Mouse (Mus musculus) urinary bladder, adult 2 months (tissue): Measurements from ENCODE around the gene Tssc4. TPM values are rescaled to one million over a fixed set of nuclear protein-coding genes. Genes with fewer than 3 reads are reported as not detected.

Source experiments
- DNase-seq: peaks from one replicate; pipeline ENCODE4 v3.0.0; 2022; ENCODE audit warnings: low spot score
- polyA plus RNA-seq: library from polyadenylated mRNA; depleted of rRNA; stranded (reverse); fragments of >200 nt; gene quantifications from 2 replicates; pipeline ENCODE4 v1.2.3, GENCODE M21; 2012

Gene Tssc4
- polyA plus RNA-seq, 1 experiment = 57.5 TPM

DNA sequence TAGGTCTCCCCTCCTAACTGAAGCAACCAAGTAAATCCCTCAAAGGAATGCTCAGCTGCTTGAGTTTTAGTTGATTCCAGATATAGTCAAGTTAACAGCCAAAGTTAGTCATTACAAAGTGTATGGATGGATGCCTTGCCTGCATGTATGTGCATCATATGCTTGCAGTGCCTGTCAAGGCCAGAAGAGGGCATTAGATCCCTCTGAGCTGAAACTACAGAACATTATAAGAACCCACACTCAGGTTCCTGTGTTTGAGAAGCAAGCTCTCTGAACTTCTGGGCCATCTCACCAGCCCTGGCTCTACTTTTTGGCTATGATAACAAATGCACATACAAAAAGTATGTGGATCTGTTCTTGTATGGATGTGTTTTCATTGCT, 24.2 kb upstream of the Tssc4 start:
- DNase-seq = no peak

DNA sequence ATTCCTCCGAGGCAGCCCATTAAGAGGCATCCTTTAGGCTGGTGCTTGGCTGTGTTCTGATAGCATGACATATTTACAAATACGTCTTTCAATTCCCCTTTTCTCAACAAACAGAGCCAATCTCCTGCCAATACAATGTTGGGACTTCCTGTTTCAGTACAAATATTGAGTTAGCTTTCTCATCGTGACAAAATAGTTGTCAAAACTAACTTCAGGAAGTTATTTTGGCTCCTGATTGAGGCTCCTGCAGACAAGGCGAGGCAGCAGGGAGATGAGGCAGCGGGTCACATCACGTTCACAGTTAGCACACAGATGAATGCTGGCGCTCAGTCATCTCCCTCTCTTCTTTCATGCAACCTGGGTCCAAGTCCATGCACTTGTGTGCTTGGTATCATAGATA, 22.7 kb upstream of the Tssc4 start:
- no peak for DNase-seq

DNA sequence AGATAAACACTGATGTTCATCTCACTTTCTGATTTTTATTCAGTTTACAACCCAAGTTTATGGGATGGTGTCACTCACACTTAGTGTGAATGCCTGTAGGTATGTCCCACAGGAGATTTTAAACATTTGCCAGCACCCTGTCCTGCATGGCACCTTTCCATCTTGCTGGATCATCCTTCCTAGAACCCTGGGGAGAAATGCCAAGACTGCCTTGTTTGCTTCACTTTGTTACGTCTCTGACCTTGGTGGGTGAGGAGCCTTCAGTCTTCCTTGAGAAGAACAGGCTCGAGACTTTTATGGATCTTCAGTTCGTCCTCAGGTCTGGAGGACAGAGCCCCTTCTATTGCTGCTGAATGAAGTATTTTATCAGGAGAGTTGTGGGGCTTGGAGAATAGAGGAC, 19.7 kb upstream of the Tssc4 start:
- DNase-seq = no peak

DNA sequence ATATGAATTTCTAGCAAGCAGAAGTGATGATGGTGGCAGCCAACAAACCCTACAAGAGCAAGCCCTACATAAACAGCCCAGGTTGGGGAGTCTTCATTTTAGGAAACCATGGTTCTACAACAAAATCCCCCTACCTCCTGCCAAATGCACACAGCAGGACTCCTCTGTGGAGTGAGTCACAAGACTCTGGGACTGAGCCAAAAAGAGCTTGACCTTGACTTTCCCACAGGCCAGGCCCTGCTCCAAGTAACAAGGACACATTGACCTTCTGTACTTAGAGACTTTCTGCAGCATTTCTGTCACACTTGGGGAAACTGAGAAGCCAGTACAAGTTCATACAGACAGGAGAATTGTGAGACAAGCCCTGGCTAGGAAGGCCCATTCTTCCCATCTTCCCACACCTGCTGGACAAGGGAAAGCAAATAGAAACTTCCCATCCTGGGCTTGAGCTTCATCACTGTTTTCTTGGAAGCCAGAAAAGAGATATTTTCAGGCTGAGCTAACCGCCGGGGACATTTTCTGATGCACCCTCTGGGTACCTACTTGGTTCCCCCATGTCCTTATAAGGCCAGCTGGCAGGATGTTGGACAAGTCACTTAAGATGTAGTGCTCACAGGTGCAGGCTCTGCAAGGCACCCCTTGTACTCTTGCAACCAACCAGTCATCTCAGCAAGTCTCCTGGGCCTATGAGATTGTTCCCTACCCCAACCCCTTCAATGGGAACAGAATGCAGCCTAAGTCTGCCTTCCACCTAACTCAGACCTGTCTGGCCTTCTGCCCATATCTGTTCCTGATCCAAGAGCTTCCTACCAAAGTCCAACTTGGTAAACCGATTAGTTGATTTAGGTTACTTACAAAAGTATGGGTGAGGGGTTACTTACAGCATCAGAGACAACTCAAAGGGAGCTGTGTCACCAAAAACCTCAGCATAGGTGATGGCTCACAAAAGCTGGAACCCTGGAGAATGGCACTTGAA, 18.9 kb upstream of the Tssc4 start:
- no peak for DNase-seq

DNA sequence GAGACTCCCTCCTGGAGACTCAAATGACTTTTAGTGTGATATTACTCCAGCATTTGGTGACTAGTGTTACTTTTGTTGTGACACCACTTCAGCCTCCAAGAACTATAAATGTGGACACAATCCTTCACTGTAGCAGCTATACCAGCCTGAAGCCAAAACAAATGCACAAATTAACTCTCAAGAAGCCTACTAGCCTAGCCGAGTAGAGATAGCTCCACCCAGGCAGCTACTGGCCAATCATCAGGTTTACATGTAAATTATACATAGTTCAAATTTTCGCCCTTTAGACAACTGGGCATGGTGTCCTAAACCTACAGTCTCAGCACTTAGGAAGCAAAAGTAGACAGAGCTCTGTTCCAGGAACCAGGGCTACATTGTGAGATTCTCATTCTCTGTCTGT, 17.7 kb upstream of the Tssc4 start:
- DNase-seq = no peak

DNA sequence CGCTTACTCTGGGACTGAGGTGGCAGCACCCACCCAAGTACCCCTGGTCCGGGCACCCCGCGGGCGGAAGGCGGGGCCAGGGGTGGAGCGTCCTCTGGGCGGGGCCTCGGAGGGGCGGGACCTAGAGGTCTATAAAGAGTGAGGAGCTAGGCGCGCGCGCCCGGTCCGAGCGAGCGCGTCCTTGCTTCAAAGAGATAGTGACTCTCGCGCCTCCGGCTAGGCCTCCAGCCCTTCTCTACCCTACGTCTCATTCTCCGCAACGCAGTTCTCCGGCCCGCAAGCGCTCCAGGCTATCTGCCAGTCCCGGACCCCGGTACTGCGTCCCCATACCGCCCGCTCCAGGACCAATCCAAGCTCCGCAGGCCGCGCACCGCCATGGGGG, 16.4 kb upstream of the Tssc4 start, which contains the start of gene Cd81:
Cd81 (plus strand) TSS at position 114 of the 382 bp plus-strand sequence.
- DNase-seq = peak; percentile 87

DNA sequence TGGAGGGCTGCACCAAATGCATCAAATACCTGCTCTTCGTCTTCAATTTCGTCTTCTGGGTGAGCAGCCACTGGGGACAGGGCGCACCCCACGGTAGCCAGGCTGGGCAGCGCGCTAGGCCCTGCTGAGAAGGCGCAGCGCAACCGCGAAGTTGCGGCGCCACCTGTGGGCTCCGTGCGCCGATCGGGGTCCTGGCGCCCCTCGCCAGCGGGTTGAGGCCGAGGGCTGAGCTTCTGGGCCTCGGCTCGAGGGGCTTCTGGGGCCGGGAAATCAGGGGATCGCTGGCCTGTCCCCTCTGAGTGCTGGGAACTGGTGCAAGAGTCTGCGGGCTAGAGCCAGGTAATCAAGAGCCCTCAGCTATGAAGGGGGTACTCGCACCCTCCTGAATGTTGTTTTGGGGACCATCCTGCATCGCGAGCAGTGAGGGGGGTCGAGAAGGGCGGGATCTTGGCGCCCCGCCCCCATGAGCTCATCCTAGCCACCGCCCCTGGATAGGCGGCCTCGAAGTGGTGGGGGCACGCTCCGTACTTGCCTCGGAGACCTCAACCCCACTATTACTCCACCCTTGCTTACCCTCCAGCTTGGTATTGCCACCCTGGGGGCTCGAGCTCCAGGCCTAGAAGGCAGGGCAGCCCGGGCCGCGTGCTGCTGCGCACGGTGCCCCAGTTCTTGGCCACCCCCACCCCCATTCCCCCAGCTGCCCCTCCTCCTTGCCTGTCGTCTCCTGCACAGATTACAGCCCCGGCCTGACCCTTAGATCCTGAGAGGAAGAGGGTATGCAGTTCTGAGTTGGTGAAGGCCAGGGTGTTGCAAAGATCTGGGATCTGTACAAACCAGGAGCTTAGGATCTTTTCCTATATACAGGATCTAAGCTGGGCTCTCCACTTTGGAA, 15.8 kb upstream of the Tssc4 start:
- peak; percentile 49 for DNase-seq

DNA sequence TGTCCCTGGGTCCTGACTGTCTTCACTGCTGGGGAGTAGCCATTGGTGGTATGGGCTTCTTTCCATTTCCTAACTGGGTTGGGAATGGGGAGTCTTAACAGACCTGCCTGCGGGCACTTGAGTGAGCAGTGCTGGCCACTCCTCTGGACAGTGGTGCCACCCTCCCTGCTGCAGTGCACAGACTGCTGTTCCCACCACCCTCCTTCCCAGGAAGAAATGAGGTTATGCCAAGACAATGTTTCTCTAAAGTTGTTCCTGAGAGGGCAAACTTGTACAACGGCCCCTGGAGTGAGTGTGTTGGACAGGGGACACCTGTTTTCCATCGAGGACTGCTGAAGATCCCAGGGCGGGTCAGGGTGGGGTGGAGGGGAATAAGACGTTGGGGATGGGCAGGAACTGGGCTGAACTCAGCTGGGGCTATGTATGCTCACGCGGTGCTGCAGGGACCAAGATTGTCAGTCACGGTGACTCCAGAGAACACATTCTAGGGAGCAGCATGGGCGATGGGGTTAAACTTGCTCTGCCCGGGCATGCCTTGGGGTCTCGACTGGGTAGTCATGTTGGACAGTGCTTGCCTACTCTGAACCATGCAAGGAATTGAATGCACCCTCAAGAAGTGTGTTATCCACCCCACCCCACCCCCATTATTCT, 15.0 kb upstream of the Tssc4 start:
- no peak for DNase-seq

DNA sequence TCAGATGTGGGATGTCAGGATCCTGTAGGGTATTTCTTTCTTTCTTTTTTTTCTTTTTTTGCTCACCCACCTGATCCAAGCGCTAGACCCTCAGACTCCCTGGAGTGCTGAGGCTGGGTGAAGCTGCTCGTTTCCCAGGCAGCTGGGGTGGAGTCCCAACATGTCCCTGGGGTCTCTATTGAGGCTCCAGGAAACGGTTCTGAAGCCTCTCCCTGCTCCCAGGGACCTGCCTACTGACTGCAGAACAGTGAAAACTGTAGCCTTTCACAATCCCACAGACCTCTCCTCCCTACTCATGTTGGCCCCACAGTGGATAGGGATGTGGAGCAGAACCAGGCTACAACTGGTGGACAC, 14.5 kb upstream of the Tssc4 start:
- DNase-seq = no peak

DNA sequence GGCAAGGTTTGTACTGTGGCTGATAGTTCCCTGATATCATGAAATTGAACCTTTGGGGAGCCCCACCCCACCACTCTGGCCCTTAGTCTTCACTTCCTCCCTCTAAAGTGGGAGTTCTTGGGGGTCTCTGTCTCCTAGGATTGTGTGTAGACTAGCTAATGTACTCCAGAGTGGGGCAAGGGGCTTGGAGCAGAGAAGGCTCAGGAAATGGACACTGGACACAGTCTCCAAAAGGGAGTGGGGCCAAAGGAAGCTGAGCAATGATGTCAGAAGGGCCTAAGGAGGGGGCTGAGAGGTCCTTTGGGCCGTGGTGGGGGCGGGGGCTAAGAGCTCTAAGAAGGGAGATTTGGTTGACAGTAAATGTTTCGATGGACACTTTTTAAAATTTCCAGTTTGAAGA, 14.0 kb upstream of the Tssc4 start:
- DNase-seq = no peak

DNA sequence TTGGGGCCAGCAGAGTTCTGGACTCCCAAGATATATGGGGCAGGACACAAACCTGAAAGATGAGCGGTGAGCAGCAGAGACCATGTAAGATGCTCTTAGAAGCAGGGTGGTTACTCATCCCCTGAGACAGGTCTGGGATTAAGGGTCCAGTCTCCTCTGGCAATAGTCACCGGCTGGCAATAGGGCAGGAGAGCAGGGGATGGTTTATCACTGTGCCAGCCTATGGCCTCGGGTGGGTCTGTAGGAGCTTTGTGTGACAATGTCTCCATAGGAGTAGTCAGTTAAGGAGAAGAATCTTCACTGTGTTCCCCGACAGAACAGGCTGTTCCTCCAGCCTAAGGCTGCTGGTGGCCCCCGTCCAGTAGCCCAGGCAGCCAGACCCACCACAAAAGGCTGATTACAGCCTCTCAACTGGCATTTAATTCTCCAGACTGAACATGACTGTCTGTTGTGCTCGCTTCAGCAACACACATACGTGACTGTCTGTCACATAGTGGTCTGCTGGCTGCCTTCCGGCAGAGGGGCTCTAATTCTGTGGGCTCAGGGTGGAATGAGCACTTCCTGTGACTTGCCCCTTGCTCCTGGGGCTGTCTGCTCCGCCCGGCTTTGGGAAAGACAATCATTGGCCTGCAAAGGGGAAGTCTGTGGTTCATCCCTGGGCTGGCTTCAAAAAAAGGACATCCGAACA, 13.4 kb upstream of the Tssc4 start:
- DNase-seq = no peak

DNA sequence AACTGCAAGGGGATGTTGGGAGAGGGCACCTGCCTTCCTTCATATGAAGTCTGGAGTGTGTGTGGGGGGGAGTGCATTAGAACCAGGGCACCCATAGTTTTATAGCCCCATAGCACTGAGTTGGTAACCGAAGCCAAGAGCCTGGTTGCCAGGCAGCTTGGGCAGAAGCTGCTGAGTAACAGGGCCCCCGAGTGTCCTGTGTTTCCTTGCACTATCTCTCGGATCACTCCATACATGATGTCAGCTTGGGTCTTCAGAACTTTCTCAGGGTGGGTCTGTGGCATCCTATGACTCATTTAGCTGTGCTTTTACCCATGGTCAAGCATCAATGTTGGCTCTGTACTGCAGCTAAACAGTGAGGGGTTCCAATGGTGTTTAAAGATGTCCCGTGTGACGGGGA, 12.0 kb upstream of the Tssc4 start:
- DNase-seq = no peak

DNA sequence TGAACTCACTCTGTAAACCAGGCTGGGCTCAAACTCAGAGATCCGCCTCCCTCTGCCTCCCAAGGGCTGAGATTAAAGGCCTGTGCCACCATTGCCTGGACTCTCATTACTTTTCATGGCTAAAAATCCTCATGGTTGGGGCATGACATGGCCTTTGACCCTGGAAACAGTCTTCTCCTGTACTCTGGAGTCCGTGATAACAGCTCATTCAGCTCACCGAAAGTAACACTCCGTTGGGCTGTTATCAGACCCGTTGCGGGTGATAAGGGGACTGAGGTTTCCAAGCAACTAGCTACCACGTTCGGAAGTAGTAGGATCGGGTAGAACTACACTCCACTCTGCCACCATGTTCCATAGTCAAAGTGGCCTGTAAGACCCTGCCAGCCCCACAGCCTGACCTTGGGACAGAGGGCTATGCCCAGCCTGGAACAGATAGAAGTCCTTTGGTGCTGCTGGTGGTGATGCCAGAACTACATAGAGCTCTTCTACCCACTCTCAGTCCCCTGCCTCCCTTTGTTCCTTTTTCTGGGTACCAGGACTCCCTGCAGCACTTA, 11.3 kb upstream of the Tssc4 start:
- no peak for DNase-seq

DNA sequence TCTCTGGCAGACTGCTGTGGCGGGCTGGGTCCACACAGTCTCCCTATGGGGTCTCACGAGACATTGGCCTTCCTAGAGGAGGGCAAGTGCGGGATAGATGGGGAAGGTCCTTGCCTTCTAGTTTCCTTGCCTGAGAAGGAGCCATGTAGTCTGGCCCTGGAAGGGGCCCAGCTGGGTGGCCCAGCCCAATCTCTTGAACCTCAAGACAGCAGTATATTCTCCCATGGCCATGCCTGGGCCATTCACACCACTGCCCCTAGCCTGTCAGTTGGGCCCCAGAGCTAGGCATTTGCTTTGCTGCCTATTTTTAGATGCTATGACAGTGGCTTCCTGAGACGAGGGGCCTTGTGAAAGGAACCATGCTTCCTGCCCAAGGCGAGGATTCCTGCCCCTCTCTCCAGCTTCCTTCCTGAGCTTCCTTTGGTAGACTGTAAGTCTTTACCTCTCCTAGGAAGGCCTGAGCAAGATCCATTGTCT, 10.8 kb upstream of the Tssc4 start:
- DNase-seq = no peak

DNA sequence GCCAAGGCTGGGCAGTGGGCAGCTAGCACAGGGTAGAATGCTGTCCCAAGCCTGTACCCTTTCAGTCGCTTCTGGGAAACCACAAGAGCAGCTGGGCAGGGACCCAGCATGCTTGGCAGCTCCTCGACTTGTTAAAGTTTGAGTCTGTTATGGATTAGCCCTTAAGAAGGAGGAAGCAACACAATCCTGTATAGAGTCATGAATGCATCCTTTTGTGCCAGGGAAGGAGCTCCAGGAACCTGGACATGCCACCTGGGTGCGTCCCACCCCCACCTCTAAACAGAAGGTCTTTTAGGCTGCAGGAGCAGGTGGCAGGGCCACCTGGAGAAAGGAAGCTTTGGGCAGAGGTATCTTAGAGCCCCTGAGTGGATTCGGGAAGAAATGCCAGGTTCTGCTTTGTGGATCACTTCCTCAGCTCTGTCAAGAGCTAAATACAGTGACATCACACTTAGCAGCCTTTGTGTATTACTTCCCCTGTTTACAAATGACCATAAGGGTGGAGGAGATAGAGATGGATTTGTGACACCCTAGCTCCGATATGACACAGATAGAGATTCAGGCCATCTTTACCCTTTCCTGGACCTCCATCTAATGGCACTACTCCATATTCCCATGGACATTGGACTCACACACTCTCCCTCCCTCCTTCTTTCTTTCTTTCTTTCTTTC, 9.7 kb upstream of the Tssc4 start:
- DNase-seq = no peak

DNA sequence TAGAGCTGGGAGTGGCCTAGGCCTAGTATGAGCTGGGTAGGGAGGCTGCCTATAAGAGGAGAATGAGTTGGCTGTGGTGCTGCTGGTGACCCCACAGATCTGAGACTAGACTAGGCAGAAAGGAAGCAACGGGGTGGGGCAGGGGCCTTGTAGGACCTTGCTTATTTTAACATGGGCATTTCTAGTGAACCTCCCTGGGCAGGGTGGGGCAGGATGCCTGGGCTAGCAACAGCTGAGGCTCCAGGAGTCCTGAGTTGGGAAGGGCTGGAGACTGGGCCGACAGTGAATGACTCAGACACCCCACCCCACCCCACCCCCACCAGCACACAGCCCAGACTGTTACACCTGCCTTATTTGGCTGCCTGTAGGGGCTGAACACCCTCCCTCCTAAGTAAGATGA, 6.3 kb upstream of the Tssc4 start:
- no peak for DNase-seq

DNA sequence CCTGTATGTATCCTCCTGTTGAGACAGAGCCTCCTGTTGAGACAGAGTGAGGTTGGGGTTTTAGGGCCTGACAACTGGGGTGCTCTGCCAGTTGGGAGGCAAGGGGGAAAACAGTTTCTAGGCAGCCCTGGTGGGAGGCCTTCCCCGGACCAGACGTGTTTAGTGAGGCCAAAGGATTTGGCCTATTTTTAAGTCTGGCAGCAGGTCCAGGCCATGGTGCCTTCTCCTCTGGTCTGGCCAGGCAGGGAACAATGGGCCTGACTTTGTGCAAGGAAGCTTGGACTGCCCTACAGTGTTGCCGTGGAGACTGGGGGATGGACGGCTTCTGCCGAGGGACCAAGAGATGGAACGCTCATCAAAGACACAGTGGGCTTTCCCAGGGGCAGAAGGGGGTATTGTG, 4.8 kb upstream of the Tssc4 start:
- DNase-seq = no peak

DNA sequence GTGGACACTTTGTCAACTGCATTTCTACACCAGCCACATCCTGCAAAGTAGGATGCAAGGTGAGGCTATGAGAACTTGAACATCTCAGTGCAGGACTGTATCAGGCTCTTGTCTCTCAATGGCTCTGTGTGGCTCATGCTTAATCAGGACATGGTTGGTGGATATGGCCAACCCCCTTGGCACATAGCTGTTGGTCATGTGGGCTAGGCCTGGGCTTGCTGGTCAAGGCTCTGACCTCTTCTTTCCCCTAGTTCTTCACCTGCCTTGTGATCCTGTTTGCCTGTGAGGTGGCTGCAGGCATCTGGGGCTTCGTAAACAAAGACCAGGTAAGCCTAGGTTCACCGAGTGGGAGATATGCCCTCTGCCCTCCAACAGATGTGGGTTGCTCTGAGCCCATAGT, 3.4 kb upstream of the Tssc4 start:
- no peak for DNase-seq

DNA sequence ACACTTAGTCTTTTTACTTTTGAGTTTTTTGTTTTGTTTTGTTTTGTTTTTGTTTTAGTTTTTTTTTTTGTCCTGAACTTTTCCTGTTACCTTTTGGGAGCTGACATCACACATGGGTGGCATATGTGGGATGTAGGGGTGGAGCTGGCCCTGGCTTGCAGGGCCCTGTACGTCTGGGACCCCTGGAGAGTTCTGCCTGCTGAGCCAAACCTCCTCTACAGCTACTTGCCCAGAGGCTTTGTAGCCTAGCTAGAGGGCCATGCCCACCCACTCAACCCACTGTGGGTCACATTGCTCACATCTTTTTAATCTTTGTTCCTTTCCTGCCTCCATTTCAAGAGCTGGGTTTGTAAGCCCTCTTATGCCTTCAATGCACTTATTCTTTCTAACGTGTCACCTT, 1.6 kb upstream of the Tssc4 start:
- DNase-seq = no peak

DNA sequence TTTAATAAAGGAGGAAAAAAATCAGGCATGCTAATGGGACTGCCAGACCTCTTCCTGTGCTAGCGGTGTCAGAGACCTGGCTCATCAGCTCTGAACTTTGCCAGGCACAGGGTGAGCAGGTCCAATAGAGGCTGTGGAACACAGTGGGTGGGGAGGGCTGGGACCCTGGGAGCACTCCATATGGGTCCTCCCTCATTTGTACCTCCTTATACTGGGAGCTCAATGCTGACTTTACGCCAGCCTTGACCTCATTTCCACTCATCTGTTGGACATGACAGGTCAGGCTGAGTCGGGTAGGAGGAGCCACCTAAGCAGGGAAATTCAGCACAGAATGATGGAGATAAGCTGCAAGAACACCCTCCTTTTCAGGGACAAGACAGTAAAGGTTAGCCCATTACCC, 1.2 kb upstream of the Tssc4 start:
- DNase-seq = no peak
